Mouse (Mus musculus) embryonic fibroblast, embryonic 13.5 days (primary cell): ENCODE measurements at regions not wholly inside any gene's neighbourhood (a gene's known extent, or its start where the extent isn't known, plus 50 kb on each side); places are given as distances from the start of the nearest gene placed in this dataset.

Experiments used
- CTCF ChIP-seq: IDR thresholded peaks from 2 replicates; pipeline ENCODE4 v1.5.1; 2011; ENCODE audit warnings: mild to moderate bottlenecking, control low read depth, low read length, moderate library complexity, borderline replicate concordance; ENCODE audit not compliant: insufficient read depth
- POLR2A ChIP-seq: IDR thresholded peaks from 2 replicates; pipeline ENCODE4 v1.6.1; 2011; ENCODE audit warnings: low read depth, mild to moderate bottlenecking, control low read depth, low read length, moderate library complexity

GRCm38 (mm10) chr8:101781942-101782341, 1003.5 kb downstream of the Cdh11 start:
- TF ChIP-seq CTCF, result no peak
- TF ChIP-seq POLR2A, result no peak
